Mouse (Mus musculus): Measurements from ENCODE around the gene Csrnp3. TPM values are rescaled to one million over a fixed set of nuclear protein-coding genes. Genes with fewer than 3 reads are reported as not detected.

Csrnp3 gene
- total and polyA plus RNA-seq, 2 experiments: not detected

GRCm38 (mm10) chr2:65893241-65893640 is 47.7 kb downstream of the Csrnp3 start:
- no peaks in the 10 kb centered on the region for H3K27me3 ChIP-seq (ENCODE audit: control insufficient read depth, insufficient read depth, low read length)
- no peaks in the 10 kb centered on the region for H3K79me2 ChIP-seq (ENCODE audit: control insufficient read depth, insufficient read depth, low read length)
- no peaks in the 10 kb centered on the region for H3K4me1 ChIP-seq (ENCODE audit: control insufficient read depth, insufficient read depth, low read length)
- H3K36me3 ChIP-seq (ENCODE audit: control insufficient read depth, insufficient read depth, low read length): no peaks in the 10 kb centered on the region
- H3K4me3 ChIP-seq (ENCODE audit: insufficient read depth, low read depth, low read length): no peak overlapping the region
- no peak for TF ChIP-seq POLR2A (IDR thresholded peaks at IDR 0.05; ENCODE audit: extremely low read depth, insufficient read depth, low read length)
- TF ChIP-seq CTCF (IDR thresholded peaks at IDR 0.05; ENCODE audit: low read depth, low read length): no peak
- H3K27ac ChIP-seq (replicated peaks; ENCODE audit: insufficient read depth, low read depth, low read length): no peak overlapping the region
- 53% methylated on average over 8 of the region's 8 CpGs for WGBS
- no peak for DNase-seq (ENCODE audit: extremely low read depth, low read depth, low spot score)
- no peak overlapping the region for H3K9ac ChIP-seq (ENCODE audit: low read depth, low read length)

- no peak for TF ChIP-seq POLR2A (IDR thresholded peaks at IDR 0.05; ENCODE audit: extremely low read depth, insufficient read depth, low read length)
These were observed 48.7 kb downstream of the Csrnp3 start for GRCm38 (mm10) chr2:65894299-65894698.

GRCm38 (mm10) chr2:65896542-65896941 is 51.0 kb downstream of the Csrnp3 start:
- TF ChIP-seq POLR2A (IDR thresholded peaks at IDR 0.05; ENCODE audit: extremely low read depth, insufficient read depth, low read length) (no peak), CTCF (IDR thresholded peaks at IDR 0.05; ENCODE audit: low read depth, low read length) (no peak)
- Histone ChIP-seq H3K4me1 (ENCODE audit: control insufficient read depth, insufficient read depth, low read length) (no peaks in the 10 kb centered on the region), H3K27me3 (ENCODE audit: control insufficient read depth, insufficient read depth, low read length) (no peaks in the 10 kb centered on the region), H3K36me3 (ENCODE audit: control insufficient read depth, insufficient read depth, low read length) (no peaks in the 10 kb centered on the region), H3K9ac (ENCODE audit: low read depth, low read length) (no peak overlapping the region), H3K79me2 (ENCODE audit: control insufficient read depth, insufficient read depth, low read length) (no peaks in the 10 kb centered on the region), H3K4me3 (ENCODE audit: insufficient read depth, low read depth, low read length) (no peak overlapping the region), H3K27ac (replicated peaks; ENCODE audit: insufficient read depth, low read depth, low read length) (no peak overlapping the region)
- DNase-seq (ENCODE audit: extremely low read depth, low read depth, low spot score): no peak
- 15% methylated on average over 5 of the region's 5 CpGs for WGBS

More at GRCm38 (mm10) chr2:65894299-65894698, 48.7 kb downstream of the Csrnp3 start:
- Histone ChIP-seq H3K9ac (ENCODE audit: low read depth, low read length) (no peak overlapping the region), H3K36me3 (ENCODE audit: control insufficient read depth, insufficient read depth, low read length) (no peaks in the 10 kb centered on the region), H3K79me2 (ENCODE audit: control insufficient read depth, insufficient read depth, low read length) (no peaks in the 10 kb centered on the region), H3K4me1 (ENCODE audit: control insufficient read depth, insufficient read depth, low read length) (no peaks in the 10 kb centered on the region), H3K4me3 (ENCODE audit: insufficient read depth, low read depth, low read length) (no peak overlapping the region), H3K27ac (replicated peaks; ENCODE audit: insufficient read depth, low read depth, low read length) (no peak overlapping the region), H3K27me3 (ENCODE audit: control insufficient read depth, insufficient read depth, low read length) (no peaks in the 10 kb centered on the region)
- 64% methylated on average over 5 of the region's 5 CpGs for WGBS
- DNase-seq (ENCODE audit: extremely low read depth, low read depth, low spot score): no peak

- no peaks in the 10 kb centered on the region for H3K36me3 ChIP-seq (ENCODE audit: control insufficient read depth, insufficient read depth, low read length)
- no peaks in the 10 kb centered on the region for H3K79me2 ChIP-seq (ENCODE audit: control insufficient read depth, insufficient read depth, low read length)
- H3K27me3 ChIP-seq (ENCODE audit: control insufficient read depth, insufficient read depth, low read length): no peaks in the 10 kb centered on the region
- H3K4me1 ChIP-seq (ENCODE audit: control insufficient read depth, insufficient read depth, low read length): no peaks in the 10 kb centered on the region
- 48% methylated on average over 4 of the region's 4 CpGs for WGBS
- no peak overlapping the region for H3K27ac ChIP-seq (replicated peaks; ENCODE audit: insufficient read depth, low read depth, low read length)
- DNase-seq (ENCODE audit: extremely low read depth, low read depth, low spot score): no peak
- no peak overlapping the region for H3K4me3 ChIP-seq (ENCODE audit: insufficient read depth, low read depth, low read length)
- TF ChIP-seq POLR2A (IDR thresholded peaks at IDR 0.05; ENCODE audit: extremely low read depth, insufficient read depth, low read length) (no peak), CTCF (IDR thresholded peaks at IDR 0.05; ENCODE audit: low read depth, low read length) (no peak)
- H3K9ac ChIP-seq (ENCODE audit: low read depth, low read length): no peak overlapping the region
These were observed 51.5 kb downstream of the Csrnp3 start for GRCm38 (mm10) chr2:65897084-65897483.

GRCm38 (mm10) chr2:65899478-65899877 is 53.9 kb downstream of the Csrnp3 start:
- Histone ChIP-seq H3K4me3 (ENCODE audit: insufficient read depth, low read depth, low read length) (no peak overlapping the region), H3K27ac (replicated peaks; ENCODE audit: insufficient read depth, low read depth, low read length) (no peak overlapping the region), H3K36me3 (ENCODE audit: control insufficient read depth, insufficient read depth, low read length) (no peaks in the 10 kb centered on the region), H3K4me1 (ENCODE audit: control insufficient read depth, insufficient read depth, low read length) (no peaks in the 10 kb centered on the region), H3K9ac (ENCODE audit: low read depth, low read length) (no peak overlapping the region), H3K27me3 (ENCODE audit: control insufficient read depth, insufficient read depth, low read length) (no peaks in the 10 kb centered on the region), H3K79me2 (ENCODE audit: control insufficient read depth, insufficient read depth, low read length) (no peaks in the 10 kb centered on the region)
- no peak for DNase-seq (ENCODE audit: extremely low read depth, low read depth, low spot score)
- 71% methylated on average over 2 of the region's 2 CpGs for WGBS
- TF ChIP-seq POLR2A (IDR thresholded peaks at IDR 0.05; ENCODE audit: extremely low read depth, insufficient read depth, low read length) (no peak), CTCF (IDR thresholded peaks at IDR 0.05; ENCODE audit: low read depth, low read length) (no peak)

GRCm38 (mm10) chr2:65908526-65908925 is 63.0 kb downstream of the Csrnp3 start:
- Histone ChIP-seq H3K27me3 (ENCODE audit: control insufficient read depth, insufficient read depth, low read length) (no peaks in the 10 kb centered on the region), H3K4me3 (ENCODE audit: insufficient read depth, low read depth, low read length) (no peak overlapping the region), H3K79me2 (ENCODE audit: control insufficient read depth, insufficient read depth, low read length) (no peaks in the 10 kb centered on the region), H3K27ac (replicated peaks; ENCODE audit: insufficient read depth, low read depth, low read length) (no peak overlapping the region), H3K9ac (ENCODE audit: low read depth, low read length) (no peak overlapping the region), H3K4me1 (ENCODE audit: control insufficient read depth, insufficient read depth, low read length) (no peaks in the 10 kb centered on the region), H3K36me3 (ENCODE audit: control insufficient read depth, insufficient read depth, low read length) (no peaks in the 10 kb centered on the region)
- no peak for DNase-seq (ENCODE audit: extremely low read depth, low read depth, low spot score)
- 64% methylated on average over 3 of the region's 3 CpGs for WGBS
- TF ChIP-seq CTCF (IDR thresholded peaks at IDR 0.05; ENCODE audit: low read depth, low read length) (no peak), POLR2A (IDR thresholded peaks at IDR 0.05; ENCODE audit: extremely low read depth, insufficient read depth, low read length) (no peak)
